11 mouse cellular contexts compared by ENCODE assay signal in the genomic region with DNA sequence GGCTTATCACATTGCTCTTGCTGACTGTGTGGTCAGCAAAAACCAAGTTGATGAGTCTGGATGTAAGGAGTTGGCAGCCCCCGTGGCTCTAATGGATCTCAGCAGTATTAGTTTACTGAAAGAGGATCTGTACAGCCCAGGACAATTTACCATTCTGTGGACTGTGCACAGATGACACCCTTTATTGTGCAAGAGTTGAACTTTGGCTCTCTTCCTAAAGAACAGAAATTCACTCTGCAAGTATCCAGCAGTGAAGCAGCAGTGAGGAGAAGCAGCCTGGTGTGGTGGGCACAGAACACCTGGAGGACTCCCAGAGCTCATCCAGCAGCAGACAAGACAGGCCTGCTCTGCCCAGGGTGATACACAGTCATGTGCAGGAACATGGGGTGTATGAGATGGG.
DNase-seq lines count a peak whose midpoint lies in the region; ATAC-seq and TF ChIP-seq lines count a peak whose summit lies in the region.
"Had no signal": no experiment of that assay in that cellular context is flagged by ENCODE, and none has a peak within 500 bp of the region (broad histone marks: within the 10 kb centered on the region; RNA-seq: fewer than 3 reads in every experiment).

No protein-coding gene starts in this region.

- H3K9me3 ChIP-seq in liver, embryonic 15.5 days (replicated peaks) = no peaks in the 10 kb centered on the region
- H3K9me3 ChIP-seq: heart, embryonic 12.5 days; hindbrain, embryonic 15.5 days had no signal

- TF ChIP-seq POLR2A in kidney, adult 2 months (IDR thresholded peaks at IDR 0.05; ENCODE audit: low read depth, low read length) = no peak

- no peaks in the 10 kb centered on the region for H3K36me3 ChIP-seq in kidney, adult 2 months (ENCODE audit: control insufficient read depth, insufficient read depth, low read length)
- no peaks in the 10 kb centered on the region for H3K36me3 ChIP-seq in liver, embryonic 15.5 days (replicated peaks)
- H3K36me3 ChIP-seq: heart, embryonic 12.5 days; hindbrain, embryonic 15.5 days had no signal

- no peak overlapping the region for H3K4me3 ChIP-seq in kidney, adult 2 months (ENCODE audit: insufficient read depth, low read depth, low read length)
- no peak overlapping the region for H3K4me3 ChIP-seq in liver, embryonic 15.5 days (replicated peaks)
- H3K4me3 ChIP-seq: heart, embryonic 12.5 days; hindbrain, embryonic 15.5 days had no signal

- H3K4me2 ChIP-seq in liver, embryonic 15.5 days = no peak overlapping the region
- H3K4me2 ChIP-seq: heart, embryonic 12.5 days; hindbrain, embryonic 15.5 days had no signal

- peaks cover 5% of the 10 kb centered on the region; the same call in 1 of the 2 replicates for H3K4me1 ChIP-seq in kidney, adult 2 months (ENCODE audit: control insufficient read depth, insufficient read depth, low read length)
- 0 out of 2 replicates have a peak, but pooled peaks cover 6% of the 10 kb centered on the region for H3K4me1 ChIP-seq in liver, embryonic 15.5 days (replicated peaks)

- 33% methylated on average over 1 of the region's 1 CpGs for WGBS in kidney, adult 2 months
- WGBS in liver, embryonic 15.5 days (ENCODE audit: insufficient replicate concordance) = 14% methylated on average over 1 of the region's 1 CpGs

- no peak overlapping the region for H3K27ac ChIP-seq in kidney, adult 2 months (ENCODE audit: insufficient read depth, low read depth, low read length)
- 0 out of 2 replicates have a peak overlapping the region, but pooled peaks have one; percentile 19 for H3K27ac ChIP-seq in liver, embryonic 15.5 days (replicated peaks)
- H3K27ac ChIP-seq: hindbrain, embryonic 15.5 days had no signal

- H3K9ac ChIP-seq in liver, embryonic 15.5 days = no peak overlapping the region
- H3K9ac ChIP-seq: heart, embryonic 12.5 days; hindbrain, embryonic 15.5 days had no signal

- H3K27me3 ChIP-seq in kidney, adult 2 months (replicated peaks; ENCODE audit: control insufficient read depth, insufficient read depth, low read length) = no peaks in the 10 kb centered on the region
- no peaks in the 10 kb centered on the region for H3K27me3 ChIP-seq in liver, embryonic 15.5 days
- H3K27me3 ChIP-seq: heart, embryonic 12.5 days; hindbrain, embryonic 15.5 days had no signal

- DNase-seq in kidney, adult 2 months = peak; percentile 15
- DNase-seq in kidney, adult 11 months = no peak
- DNase-seq in 3T3-L1 (ENCODE audit: low read depth, low spot score) = peak; percentile 27
- peak; percentile 26 for DNase-seq in Muller cell, postnatal 12 days (ENCODE audit: inconsistent ontology term)
- no peak for DNase-seq in ovary, adult 18-20 months (ENCODE audit: low spot score)
- no peak for DNase-seq in right cerebral cortex, adult 18-20 months
- DNase-seq: cerebellum, adult 9-10 months; thymus, postnatal 14 days had no signal

- TF ChIP-seq CTCF in kidney, adult 2 months (conservative IDR thresholded peaks at IDR 0.05; ENCODE audit: insufficient read depth, insufficient read length, low read depth, low read length) = no peak

- peak; percentile 63 for ATAC-seq in liver, embryonic 15.5 days (ENCODE audit: insufficient read depth)

Comparison
In these comparisons a context has a peak if more than half of its experiments do, and no peak if none do; other contexts are left out.
1. DNase-seq: peak in kidney, adult 2 months (single experiment), 3T3-L1 (single experiment) and Muller cell, postnatal 12 days (single experiment); none in kidney, adult 11 months (single experiment), ovary, adult 18-20 months (single experiment) and right cerebral cortex, adult 18-20 months (single experiment).